Mouse (Mus musculus) stomach, embryonic 16.5 days (tissue): ENCODE measurements at regions not wholly inside any gene's neighbourhood (a gene's known extent, or its start where the extent isn't known, plus 50 kb on each side); places are given as distances from the start of the nearest gene placed in this dataset.
A peak's percentile ranks its signal among the peaks of the same experiment; 100 is the strongest.

Experiments used
- ATAC-seq: fragments of 200-750 bp; cut with Nextera tagmentation; 2 replicates; pipeline ENCODE4 v1.8.0; 2017; ENCODE audit warnings: moderate number of reproducible peaks, moderate TSS enrichment; ENCODE audit not compliant: insufficient read depth, low FRiP score
- H3K27ac ChIP-seq: fragments of 300-500 bp; sonication (generic); 2 replicates; pipeline ENCODE4 v1.5.1; 2014; ENCODE audit warnings: low read length
- H3K27me3 ChIP-seq: fragments of 300-500 bp; sonication (generic); 2 replicates; pipeline ENCODE4 v1.6.1; 2014; ENCODE audit warnings: low read length, control low read depth, mixed read lengths; ENCODE audit not compliant: control insufficient read depth, insufficient read depth
- H3K36me3 ChIP-seq: fragments of 300-500 bp; sonication (generic); 2 replicates; pipeline ENCODE4 v1.6.1; 2014; ENCODE audit warnings: low read length; ENCODE audit not compliant: control insufficient read depth, insufficient read depth
- H3K4me1 ChIP-seq: fragments of 300-500 bp; sonication (generic); 2 replicates; pipeline ENCODE4 v1.6.1; 2014; ENCODE audit warnings: low read length, control low read depth, mixed read lengths; ENCODE audit not compliant: control insufficient read depth, insufficient read depth
- H3K4me2 ChIP-seq: fragments of 300-500 bp; sonication (generic); 2 replicates; pipeline ENCODE4 v1.6.1; 2014; ENCODE audit warnings: low read depth, low read length, mixed read lengths
- H3K4me3 ChIP-seq: fragments of 300-500 bp; sonication (generic); replicated peaks from 2 replicates; pipeline ENCODE4 v1.5.1; 2014; ENCODE audit warnings: mild to moderate bottlenecking, low read length
- H3K9ac ChIP-seq: fragments of 300-500 bp; sonication (generic); 2 replicates; pipeline ENCODE4 v1.6.1; 2014; ENCODE audit warnings: low read length
- H3K9me3 ChIP-seq: fragments of 300-500 bp; sonication (generic); replicated peaks from 2 replicates; pipeline ENCODE4 v1.6.1; 2016; ENCODE audit warnings: low read length, control low read depth; ENCODE audit not compliant: control insufficient read depth
- WGBS: fragments of 180-500 bp; shearing (Covaris S2); extraction: QIAGEN DNeasy Blood & Tissue Kit; methylation state at CpG from one replicate; pipeline ENCODE4 v1.1.7; 2014; 5-methylcytosine and 5-hydroxymethylcytosine counted together

DNA sequence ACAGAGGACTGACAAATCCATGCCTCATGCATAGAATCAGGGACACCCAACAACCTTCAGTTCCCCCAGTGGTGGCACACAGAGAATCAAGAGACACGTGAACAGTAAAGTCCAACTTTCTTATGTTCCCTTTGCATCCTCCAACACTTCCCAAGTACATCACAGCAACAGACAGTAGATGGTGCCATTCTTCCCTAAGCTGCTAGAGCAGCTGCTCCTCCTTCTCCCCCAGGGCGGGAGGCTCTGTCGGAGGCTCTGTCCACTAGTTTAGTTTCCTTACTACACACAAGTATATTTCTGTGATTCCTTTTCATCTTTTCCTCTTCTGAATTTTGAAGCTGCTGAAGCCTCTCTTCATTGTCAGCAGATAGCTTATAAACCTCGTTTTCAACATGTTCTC is 839.0 kb upstream of the Tenm4 start:
- 30% methylated on average over 4 of the region's 4 CpGs for WGBS
- Histone ChIP-seq H3K36me3 (no peaks in the 10 kb centered on the region), H3K9ac (no peak overlapping the region), H3K27ac (no peak overlapping the region), H3K4me3 (no peak overlapping the region), H3K4me2 (no peak overlapping the region), H3K4me1 (no peaks in the 10 kb centered on the region), H3K27me3 (no peaks in the 10 kb centered on the region), H3K9me3 (no peaks in the 10 kb centered on the region)
- no peak for ATAC-seq

DNA sequence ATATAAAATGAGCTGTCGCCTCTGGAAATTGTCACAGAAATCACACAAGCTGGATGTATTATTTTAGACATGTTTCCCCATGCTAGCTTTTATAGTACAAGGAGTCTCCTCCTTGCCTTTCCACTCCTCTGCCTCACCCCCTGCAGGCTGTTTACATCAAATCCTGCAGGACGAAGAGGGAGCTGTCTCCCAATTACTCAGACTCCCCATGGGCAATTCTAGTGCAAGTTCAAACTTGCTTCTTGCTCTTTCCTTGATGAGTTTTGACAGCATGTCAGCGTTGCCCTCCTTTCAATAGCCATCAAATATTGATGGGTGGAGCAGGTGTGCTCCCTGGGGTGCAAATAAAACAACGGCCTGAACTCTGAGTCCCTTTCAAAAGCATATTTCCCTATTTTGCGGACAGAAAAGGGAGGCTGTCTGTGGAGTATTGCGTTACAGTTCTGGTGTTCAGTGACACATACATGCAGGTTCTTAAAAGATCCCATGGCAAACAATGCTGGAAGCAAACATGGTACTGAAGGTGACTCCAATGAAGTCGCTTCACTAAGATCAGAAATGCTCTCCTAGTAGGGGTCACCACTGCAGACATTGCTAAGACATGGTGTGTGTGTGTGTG is 820.8 kb upstream of the Tenm4 start:
- Histone ChIP-seq H3K9me3 (no peaks in the 10 kb centered on the region), H3K27ac (no peak overlapping the region), H3K27me3 (no peaks in the 10 kb centered on the region), H3K4me3 (no peak overlapping the region), H3K4me2 (no peak overlapping the region), H3K4me1 (no peaks in the 10 kb centered on the region), H3K9ac (no peak overlapping the region), H3K36me3 (no peaks in the 10 kb centered on the region)
- 0 out of 2 replicates have a peak, but pooled peaks have one; percentile 13 for ATAC-seq
- 56% methylated on average over 7 of the region's 7 CpGs for WGBS

DNA sequence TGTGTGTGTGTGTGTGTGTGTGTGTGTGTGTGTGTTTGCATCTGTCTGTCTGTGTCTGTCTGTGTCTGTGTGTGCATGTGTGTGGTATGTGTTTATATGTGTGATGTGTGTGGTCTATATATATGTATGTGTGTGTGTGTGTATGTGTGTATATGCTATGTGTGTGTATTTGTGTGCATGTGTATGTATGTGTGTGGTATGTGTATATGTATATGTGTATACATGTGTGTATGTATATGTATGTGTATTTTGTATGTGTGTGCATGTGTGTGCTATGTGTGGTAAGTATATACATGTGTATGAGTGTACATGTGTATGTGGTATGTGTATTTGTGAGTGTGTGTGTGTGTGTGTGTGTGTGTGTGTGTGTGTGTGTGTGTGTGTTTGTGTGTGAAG is 820.2 kb upstream of the Tenm4 start:
- Histone ChIP-seq H3K4me1 (no peaks in the 10 kb centered on the region), H3K9ac (no peak overlapping the region), H3K9me3 (no peaks in the 10 kb centered on the region), H3K36me3 (no peaks in the 10 kb centered on the region), H3K27me3 (no peaks in the 10 kb centered on the region), H3K4me2 (no peak overlapping the region), H3K27ac (no peak overlapping the region), H3K4me3 (no peak overlapping the region)
- ATAC-seq: no peak; the same call in 1 of the 2 replicates

DNA sequence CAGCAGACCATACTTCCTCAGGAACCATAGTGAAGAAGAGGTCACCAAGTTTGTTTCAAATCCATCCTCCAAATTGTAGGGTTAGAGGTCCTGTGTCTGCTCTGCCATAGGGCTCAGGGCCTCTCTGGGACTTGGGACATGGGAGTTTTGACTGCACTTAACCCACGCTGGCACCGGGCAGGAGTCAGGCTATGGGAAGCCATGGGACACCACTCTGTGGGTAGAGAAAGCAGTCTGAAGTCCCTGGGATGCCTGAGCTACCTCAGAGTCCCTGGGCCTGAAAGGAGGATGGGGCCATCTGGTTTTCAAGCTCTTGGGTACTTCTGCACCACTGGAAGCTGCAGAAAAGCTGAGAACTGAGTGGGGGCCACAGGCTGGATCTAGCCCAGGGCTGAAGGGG is 819.7 kb upstream of the Tenm4 start:
- 84% methylated on average over 2 of the region's 2 CpGs for WGBS

DNA sequence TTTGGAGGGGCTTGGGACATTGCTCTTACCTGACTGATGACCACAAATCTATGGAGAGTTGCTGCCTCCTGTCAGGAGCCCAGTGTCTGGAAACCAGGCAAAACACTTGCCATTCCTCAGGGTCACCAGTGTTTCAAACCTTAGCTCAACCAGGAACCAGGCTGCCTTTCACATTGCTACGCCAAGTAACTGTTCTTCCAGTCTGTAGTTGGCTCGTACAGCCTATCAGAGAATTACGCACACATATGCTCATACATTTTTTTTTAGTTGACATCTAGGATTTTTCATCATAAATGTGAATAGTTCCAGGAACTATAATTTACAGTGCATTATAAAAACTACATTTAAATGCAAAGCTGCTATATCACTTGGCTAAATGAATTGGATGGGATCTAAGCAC is 818.9 kb upstream of the Tenm4 start:
- Histone ChIP-seq H3K36me3 (no peaks in the 10 kb centered on the region), H3K9ac (no peak overlapping the region), H3K4me2 (no peak overlapping the region), H3K4me3 (no peak overlapping the region), H3K27ac (no peak overlapping the region), H3K4me1 (no peaks in the 10 kb centered on the region), H3K9me3 (no peaks in the 10 kb centered on the region), H3K27me3 (no peaks in the 10 kb centered on the region)
- 84% methylated on average over 3 of the region's 3 CpGs for WGBS
- no peak for ATAC-seq

More for the DNA sequence above, 819.7 kb upstream of the Tenm4 start:
- Histone ChIP-seq H3K4me3 (no peak overlapping the region), H3K36me3 (no peaks in the 10 kb centered on the region), H3K27ac (no peak overlapping the region), H3K9ac (no peak overlapping the region), H3K4me2 (no peak overlapping the region), H3K9me3 (no peaks in the 10 kb centered on the region), H3K27me3 (no peaks in the 10 kb centered on the region), H3K4me1 (no peaks in the 10 kb centered on the region)
- ATAC-seq: no peak

DNA sequence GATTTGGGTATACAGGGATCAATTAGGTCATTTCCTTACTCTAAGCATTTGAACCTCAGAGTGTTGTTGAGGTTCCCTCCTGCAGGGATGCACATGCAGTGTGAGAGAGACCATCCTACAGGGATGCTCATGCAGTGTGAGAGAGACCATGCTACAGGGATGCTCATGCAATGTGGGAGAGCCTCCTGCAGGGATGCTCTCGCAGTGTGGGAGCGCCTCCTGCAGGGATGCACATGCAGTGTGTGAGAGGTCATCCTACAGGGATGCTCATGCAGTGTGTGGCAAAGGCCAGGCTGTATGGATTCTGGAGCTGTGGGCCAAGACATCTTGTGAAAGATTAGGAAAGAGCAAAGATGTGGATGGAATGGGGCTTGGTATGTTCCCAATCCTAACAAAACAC is 816.1 kb upstream of the Tenm4 start:
- H3K4me1 ChIP-seq: no peaks in the 10 kb centered on the region
- no peaks in the 10 kb centered on the region for H3K27me3 ChIP-seq
- no peak overlapping the region for H3K27ac ChIP-seq
- H3K4me3 ChIP-seq: no peak overlapping the region
- H3K9me3 ChIP-seq: no peaks in the 10 kb centered on the region
- no peak for ATAC-seq
- H3K9ac ChIP-seq: no peak overlapping the region
- WGBS: 74% methylated on average over 2 of the region's 2 CpGs
- no peaks in the 10 kb centered on the region for H3K36me3 ChIP-seq
- no peak overlapping the region for H3K4me2 ChIP-seq

DNA sequence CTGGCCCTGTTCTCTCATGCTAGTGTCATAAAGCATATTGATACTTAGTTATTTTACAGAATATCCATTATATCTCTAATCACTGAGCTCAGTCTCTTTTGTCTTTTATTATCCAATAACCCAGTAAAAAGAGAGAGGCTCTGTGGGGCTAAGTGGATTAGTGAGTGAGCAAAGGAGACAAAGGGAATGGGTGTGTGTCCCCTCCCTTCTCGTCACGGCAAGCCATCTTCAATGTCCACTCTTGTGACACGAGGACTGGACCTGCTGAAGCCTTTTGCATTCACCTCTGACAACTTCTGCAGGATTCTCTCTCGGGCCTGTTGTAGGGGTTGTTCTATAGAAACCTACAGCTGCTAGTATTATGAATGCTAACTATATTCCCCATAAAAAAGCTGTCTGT is 812.3 kb upstream of the Tenm4 start:
- WGBS: 81% methylated on average over 4 of the region's 4 CpGs
- no peaks in the 10 kb centered on the region for H3K36me3 ChIP-seq
- H3K4me1 ChIP-seq: no peaks in the 10 kb centered on the region
- H3K4me2 ChIP-seq: no peak overlapping the region
- no peak for ATAC-seq
- no peak overlapping the region for H3K9ac ChIP-seq
- H3K4me3 ChIP-seq: no peak overlapping the region
- H3K27ac ChIP-seq: no peak overlapping the region
- no peaks in the 10 kb centered on the region for H3K9me3 ChIP-seq
- no peaks in the 10 kb centered on the region for H3K27me3 ChIP-seq

DNA sequence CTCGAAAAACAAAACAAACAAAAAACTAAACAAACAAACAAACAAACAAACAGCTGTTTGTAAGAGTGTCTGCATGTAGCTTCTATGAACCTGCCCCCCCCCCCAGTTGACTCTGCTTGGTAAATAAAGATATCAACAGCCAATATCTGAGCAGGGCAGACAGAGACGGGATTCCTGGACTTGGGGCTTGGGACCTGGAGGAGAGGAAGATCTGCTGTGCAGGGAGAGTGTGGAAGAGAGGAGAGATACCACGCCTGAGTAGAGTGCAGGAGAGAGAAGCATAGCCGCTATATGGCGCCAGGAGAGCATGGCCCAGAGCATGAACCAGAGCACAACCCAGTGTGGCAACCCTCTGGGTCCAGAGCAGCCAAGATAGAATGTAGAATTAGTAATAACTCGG is 811.9 kb upstream of the Tenm4 start:
- Histone ChIP-seq H3K9me3 (no peaks in the 10 kb centered on the region), H3K9ac (no peak overlapping the region), H3K27ac (no peak overlapping the region), H3K4me1 (no peaks in the 10 kb centered on the region), H3K4me3 (no peak overlapping the region), H3K27me3 (no peaks in the 10 kb centered on the region), H3K4me2 (no peak overlapping the region), H3K36me3 (no peaks in the 10 kb centered on the region)
- no peak for ATAC-seq
- 81% methylated on average over 6 of the region's 6 CpGs for WGBS
